ENCODE assay signal across 9 mouse cellular contexts in the genomic region with DNA sequence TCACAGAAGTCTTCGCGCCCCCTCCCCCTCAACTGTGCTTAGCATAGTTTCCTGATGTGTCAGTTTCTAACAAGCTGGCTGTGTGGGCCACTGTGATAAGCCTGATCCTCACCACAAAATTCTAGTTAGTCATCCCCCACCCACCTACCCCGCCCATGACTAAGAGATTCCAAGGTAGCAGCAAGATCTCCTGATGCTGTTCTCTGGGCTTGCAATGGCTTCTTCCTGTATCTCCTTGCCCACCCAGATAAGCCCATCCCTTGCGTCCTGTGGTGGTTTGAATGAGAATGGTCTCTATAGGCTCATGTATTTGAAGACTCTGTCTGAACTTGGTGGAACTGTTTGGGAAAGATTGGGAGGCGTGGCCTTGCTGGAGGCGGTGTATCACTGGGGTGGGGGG. TPM values are rescaled to one million over a fixed set of nuclear protein-coding genes. Genes with fewer than 3 reads are reported as not detected.
DNase-seq lines count a peak whose midpoint lies in the region; ATAC-seq lines count a peak whose summit lies in the region.
"Had no signal": no experiment of that assay in that cellular context is flagged by ENCODE, and none has a peak within 500 bp of the region (broad histone marks: within the 10 kb centered on the region; RNA-seq: fewer than 3 reads in every experiment).

No protein-coding gene starts in this region.

- peaks cover 26% of the 10 kb centered on the region for H3K4me1 ChIP-seq in liver, embryonic 11.5 days (replicated peaks; ENCODE audit: control insufficient read depth, insufficient read depth, low read length)

- no peaks in the 10 kb centered on the region for H3K27me3 ChIP-seq in liver, embryonic 11.5 days (replicated peaks; ENCODE audit: control insufficient read depth, insufficient read depth, low read length)

- intact Hi-C loops in gastrocnemius, postnatal 14 days (cut with DNase I; ENCODE audit: low total_unique reads) = no loop called here

- H3K9ac ChIP-seq in liver, embryonic 11.5 days (ENCODE audit: low read depth, low read length) = no peak overlapping the region

- peak overlapping the region; percentile 82 for H3K27ac ChIP-seq in liver, embryonic 11.5 days (ENCODE audit: low read depth, low read length)

- peak; percentile 20 to 37 for DNase-seq in thymus, postnatal 36 days
- DNase-seq in thymus, postnatal 4 days = no peak
- DNase-seq in ZHBTc4 (ENCODE audit: low read depth, low spot score) = peak; percentile 66
- no peak for DNase-seq in liver, embryonic 11.5 days (ENCODE audit: low spot score)
- DNase-seq in yolk sac, embryonic 10.5 days (ENCODE audit: low spot score) = no peak
- DNase-seq in cerebellum, adult 9-11 months = no peak
- no peak for DNase-seq in gastrocnemius, postnatal 14 days
- DNase-seq: kidney, adult 8-10 months; left cerebral cortex, postnatal 4 days had no signal

- no peak overlapping the region for H3K4me3 ChIP-seq in liver, embryonic 11.5 days (ENCODE audit: low read depth, low read length)

- H3K4me2 ChIP-seq in liver, embryonic 11.5 days = no peak overlapping the region

- peaks cover 10% of the 10 kb centered on the region for H3K36me3 ChIP-seq in liver, embryonic 11.5 days (ENCODE audit: control insufficient read depth, insufficient read depth, low read length)

- peaks cover 14% of the 10 kb centered on the region for H3K9me3 ChIP-seq in liver, embryonic 11.5 days (ENCODE audit: control insufficient read depth, low read length)

- ATAC-seq in liver, embryonic 11.5 days (replicated peaks; ENCODE audit: low FRiP score) = peak; percentile 82

- WGBS in liver, embryonic 11.5 days = 65% methylated on average over 6 of the region's 6 CpGs

RNA-seq across cellular contexts. Expression of a gene that starts 18.4 kb away (rescaled TPM):
- 3.1 and 3.5 TPM in 2 replicates for polyA plus RNA-seq in liver, embryonic 11.5 days (2014; fragmentation: Nextera tagmentation; extraction: Ambion mirVana)
- under 1 TPM; 0.62 to 0.93 TPM for total RNA-seq in gastrocnemius, postnatal 14 days (2021)

RNA-seq across cellular contexts. Expression of a gene that starts 21.9 kb away (rescaled TPM):
- polyA plus RNA-seq in liver, embryonic 11.5 days (2014; fragmentation: Nextera tagmentation; extraction: Ambion mirVana) = 22.0 and 22.8 TPM in 2 replicates
- total RNA-seq in gastrocnemius, postnatal 14 days (2021) = 1 to 10 TPM; 4.2 to 5.0 TPM

RNA-seq across cellular contexts. Expression of a gene that starts 22.3 kb away (rescaled TPM):
- 33.7 and 35.6 TPM in 2 replicates for polyA plus RNA-seq in liver, embryonic 11.5 days (2014; fragmentation: Nextera tagmentation; extraction: Ambion mirVana)
- total RNA-seq in gastrocnemius, postnatal 14 days (2021) = 10 to 100 TPM; 16.3 to 19.0 TPM

RNA-seq across cellular contexts. Expression of a gene that starts 30.7 kb away (rescaled TPM):
- polyA plus RNA-seq in liver, embryonic 11.5 days (2014; fragmentation: Nextera tagmentation; extraction: Ambion mirVana) = 15.9 and 16.1 TPM in 2 replicates
- total RNA-seq in gastrocnemius, postnatal 14 days (2021) = 1 to 10 TPM; 6.4 to 7.7 TPM

RNA-seq across cellular contexts. Expression of a gene that starts 32.4 kb away (rescaled TPM):
- polyA plus RNA-seq in liver, embryonic 11.5 days (2014; fragmentation: Nextera tagmentation; extraction: Ambion mirVana) = 132 and 134 TPM in 2 replicates
- 10 to 100 TPM; 64.1 to 66.7 TPM for total RNA-seq in gastrocnemius, postnatal 14 days (2021)

Comparison
In these comparisons a context has a peak if more than half of its experiments do, and no peak if none do; other contexts are left out.
1. DNase-seq: peak in thymus, postnatal 36 days (2 of 2) and ZHBTc4 (single experiment); none in thymus, postnatal 4 days (single experiment), liver, embryonic 11.5 days (single experiment), yolk sac, embryonic 10.5 days (single experiment), cerebellum, adult 9-11 months (single experiment) and gastrocnemius, postnatal 14 days (single experiment).